Mouse (Mus musculus) liver, embryonic 11.5 days (tissue): ENCODE data around the gene Hoxd3. TPM values are rescaled to one million over a fixed set of nuclear protein-coding genes. Genes with fewer than 3 reads are reported as not detected.

Experiments
- ATAC-seq: fragments of 200-750 bp; cut with Nextera tagmentation; replicated peaks from 2 replicates; pipeline ENCODE4 v1.8.0; 2017; ENCODE audit warnings: moderate number of reproducible peaks, mild to moderate bottlenecking, moderate TSS enrichment, moderate library complexity; ENCODE audit not compliant: low FRiP score
- DNase-seq: peaks from one replicate; pipeline ENCODE4 v3.0.0-alpha.2; 2017; ENCODE audit warnings: low spot score
- H3K27ac ChIP-seq: fragments of 300-500 bp; sonication (generic); 2 replicates; pipeline ENCODE4 v1.5.1; 2014; ENCODE audit warnings: mild to moderate bottlenecking, low read depth, low read length, control low read depth
- H3K27me3 ChIP-seq: fragments of 300-500 bp; sonication (generic); replicated peaks from 2 replicates; pipeline ENCODE4 v1.6.1; 2014; ENCODE audit warnings: low read length, mixed read lengths; ENCODE audit not compliant: control insufficient read depth, insufficient read depth
- H3K36me3 ChIP-seq: fragments of 300-500 bp; sonication (generic); 2 replicates; pipeline ENCODE4 v1.6.1; 2014; ENCODE audit warnings: mild to moderate bottlenecking, low read length, moderate library complexity, mixed read lengths; ENCODE audit not compliant: control insufficient read depth, insufficient read depth
- H3K4me1 ChIP-seq: fragments of 300-500 bp; sonication (generic); replicated peaks from 2 replicates; pipeline ENCODE4 v1.6.1; 2014; ENCODE audit warnings: low read length, mixed read lengths; ENCODE audit not compliant: control insufficient read depth, insufficient read depth
- H3K4me2 ChIP-seq: fragments of 300-500 bp; sonication (generic); 2 replicates; pipeline ENCODE4 v1.6.1; 2014; ENCODE audit warnings: mild to moderate bottlenecking, control low read depth, moderate library complexity
- H3K4me3 ChIP-seq: fragments of 300-500 bp; sonication (generic); 2 replicates; pipeline ENCODE4 v1.5.1; 2014; ENCODE audit warnings: low read depth, low read length, control low read depth
- H3K9ac ChIP-seq: fragments of 300-500 bp; sonication (generic); 2 replicates; pipeline ENCODE4 v1.6.1; 2014; ENCODE audit warnings: low read depth, low read length, control low read depth
- H3K9me3 ChIP-seq: fragments of 300-500 bp; sonication (generic); 2 replicates; pipeline ENCODE4 v1.6.1; 2016; ENCODE audit warnings: low read length, inconsistent platforms, mixed read lengths; ENCODE audit not compliant: control insufficient read depth
- WGBS: fragments of 180-500 bp; shearing (Covaris S2); extraction: QIAGEN DNeasy Blood & Tissue Kit; methylation state at CpG from one replicate; pipeline ENCODE4 v1.1.7; 2014; 5-methylcytosine and 5-hydroxymethylcytosine counted together
- polyA plus RNA-seq: library from polyadenylated mRNA; unstranded; fragments of >200 nt; fragmentation: Nextera tagmentation; extraction: Ambion mirVana; gene quantifications from 2 replicates; pipeline ENCODE4 v1.2.1, GENCODE M21; 2014

The Hoxd3 gene
- 0.47 and 0.87 TPM in 2 replicates for polyA plus RNA-seq

GRCm38 (mm10) chr2:74711721-74712621 lies at the start of gene Hoxd3, which contains the start of gene Hoxd4:
Gene Hoxd3 (plus strand): TSS chr2:74711927.
Gene Hoxd4 (plus strand): TSS chr2:74711929.
- peak within 1 kb of the TSS; percentile 37 for H3K4me3 ChIP-seq
- no peak within 1 kb of the TSS for H3K27ac ChIP-seq
- peaks cover 97% of the 10 kb centered on the region for H3K27me3 ChIP-seq
- H3K9ac ChIP-seq = 0 out of 2 replicates have a peak within 1 kb of the TSS, but pooled peaks have one; percentile 31
- no peaks in the 10 kb centered on the region for H3K36me3 ChIP-seq
- no peaks in the 10 kb centered on the region for H3K9me3 ChIP-seq
- DNase-seq (no peak), ATAC-seq (no peak)
- no peaks in the 10 kb centered on the region; the same call in 1 of the 2 replicates for H3K4me1 ChIP-seq
- H3K4me2 ChIP-seq = peak within 1 kb of the TSS; percentile 45
- under 1% methylated on average over 65 of the region's 65 CpGs for WGBS

- DNase-seq (peak; percentile 29), ATAC-seq (no peak)
- Histone ChIP-seq H3K9me3 (no peaks in the 10 kb centered on the region), H3K4me1 (peaks cover 6% of the 10 kb centered on the region), H3K9ac (no peak overlapping the region), H3K4me3 (no peak overlapping the region), H3K4me2 (no peak overlapping the region), H3K36me3 (no peaks in the 10 kb centered on the region), H3K27me3 (peaks cover 98% of the 10 kb centered on the region), H3K27ac (no peak overlapping the region)
- WGBS = 5% methylated on average over 18 of the region's 18 CpGs
These were observed 48.3 kb upstream of the Hoxd3 start for GRCm38 (mm10) chr2:74663291-74663925.

- H3K4me1 ChIP-seq = peaks cover 6% of the 10 kb centered on the region
- no peak overlapping the region for H3K9ac ChIP-seq
- DNase-seq (no peak), ATAC-seq (no peak)
- no peak overlapping the region for H3K27ac ChIP-seq
- no peak overlapping the region for H3K4me3 ChIP-seq
- peaks cover 97% of the 10 kb centered on the region for H3K27me3 ChIP-seq
- no peak overlapping the region for H3K4me2 ChIP-seq
- no peaks in the 10 kb centered on the region for H3K9me3 ChIP-seq
- WGBS = 4% methylated on average over 7 of the region's 7 CpGs
- no peaks in the 10 kb centered on the region for H3K36me3 ChIP-seq
These were observed 45.3 kb upstream of the Hoxd3 start for GRCm38 (mm10) chr2:74666411-74666810.

- no peak overlapping the region for H3K9ac ChIP-seq
- H3K4me3 ChIP-seq = peak overlapping the region; percentile 43
- H3K27me3 ChIP-seq = peaks cover 97% of the 10 kb centered on the region
- no peak overlapping the region for H3K27ac ChIP-seq
- WGBS = 3% methylated on average over 36 of the region's 36 CpGs
- ATAC-seq (no peak), DNase-seq (peak; percentile 37)
- H3K36me3 ChIP-seq = no peaks in the 10 kb centered on the region
- H3K4me1 ChIP-seq = peaks cover 6% of the 10 kb centered on the region
- H3K4me2 ChIP-seq = no peak overlapping the region
- no peaks in the 10 kb centered on the region for H3K9me3 ChIP-seq
These were observed 44.4 kb upstream of the Hoxd3 start for GRCm38 (mm10) chr2:74667191-74667841.

- no peak for DNase-seq
- WGBS = 1% methylated on average over 12 of the region's 51 CpGs
- peak within 1 kb of the TSS; percentile 61 for H3K4me2 ChIP-seq
- H3K4me3 ChIP-seq = peak within 1 kb of the TSS; percentile 43
- H3K27ac ChIP-seq = no peak within 1 kb of the TSS
- H3K27me3 ChIP-seq = peaks cover 97% of the 10 kb centered on the region
- H3K36me3 ChIP-seq = no peaks in the 10 kb centered on the region
- H3K9me3 ChIP-seq = no peaks in the 10 kb centered on the region
- H3K4me1 ChIP-seq = peaks cover 6% of the 10 kb centered on the region
- H3K9ac ChIP-seq = no peak within 1 kb of the TSS
- ATAC-seq = no peak
These were observed 43.8 kb upstream of the Hoxd3 start, which contains the start of gene Hoxd13 for GRCm38 (mm10) chr2:74667842-74668357. Gene Hoxd13 (plus strand): TSS chr2:74668310.

GRCm38 (mm10) chr2:74668370-74669229 lies 43.1 kb upstream of the Hoxd3 start:
- no peak; the same call in 1 of the 2 replicates for ATAC-seq

GRCm38 (mm10) chr2:74669230-74669578 lies 42.5 kb upstream of the Hoxd3 start:
- ATAC-seq = no peak
- Histone ChIP-seq H3K9me3 (no peaks in the 10 kb centered on the region), H3K9ac (no peak overlapping the region), H3K4me1 (peaks cover 6% of the 10 kb centered on the region), H3K27ac (no peak overlapping the region), H3K4me3 (no peak overlapping the region), H3K27me3 (peaks cover 97% of the 10 kb centered on the region), H3K36me3 (no peaks in the 10 kb centered on the region), H3K4me2 (no peak overlapping the region)
- 1% methylated on average over 3 of the region's 3 CpGs for WGBS
- no peak for DNase-seq

More at GRCm38 (mm10) chr2:74668370-74669229, 43.1 kb upstream of the Hoxd3 start:
- no peak overlapping the region for H3K27ac ChIP-seq
- no peaks in the 10 kb centered on the region for H3K36me3 ChIP-seq
- peak; percentile 60 for DNase-seq
- peaks cover 97% of the 10 kb centered on the region for H3K27me3 ChIP-seq
- H3K4me2 ChIP-seq = peak overlapping the region; percentile 61
- no peak overlapping the region for H3K9ac ChIP-seq
- H3K4me1 ChIP-seq = peaks cover 6% of the 10 kb centered on the region
- under 1% methylated on average over 61 of the region's 74 CpGs for WGBS
- peak overlapping the region; percentile 43 for H3K4me3 ChIP-seq
- no peaks in the 10 kb centered on the region for H3K9me3 ChIP-seq
